Mouse (Mus musculus): ENCODE data around the gene Gata3. TPM values are rescaled to one million over a fixed set of nuclear protein-coding genes. Genes with fewer than 3 reads are reported as not detected.

Gene Gata3
- polyA plus RNA-seq, 1 experiment from 2014 or later: 7.9 TPM

GRCm38 (mm10) chr2:9871141-9871716 lies 18.6 kb downstream of the Gata3 start:
- H3K27me3 ChIP-seq (replicated peaks): peaks cover 31% of the 10 kb centered on the region
- H3K4me1 ChIP-seq (replicated peaks): peaks cover 47% of the 10 kb centered on the region
- H3K27ac ChIP-seq (ENCODE audit: poor library complexity, severe bottlenecking): no peak overlapping the region
- 16% methylated on average over 4 of the region's 4 CpGs for WGBS
- ATAC-seq (ENCODE audit: insufficient number of reproducible peaks, low FRiP score): no peak
- no peak overlapping the region for H3K4me3 ChIP-seq
- H3K4me2 ChIP-seq: peak overlapping the region; percentile 60; the same call in 1 of the 2 replicates
- no peaks in the 10 kb centered on the region for H3K9me3 ChIP-seq (replicated peaks)
- H3K36me3 ChIP-seq: 0 out of 2 replicates have a peak, but pooled peaks cover under 1% of the 10 kb centered on the region
- no peak overlapping the region for H3K9ac ChIP-seq

- Histone ChIP-seq H3K27ac (ENCODE audit: poor library complexity, severe bottlenecking) (no peak overlapping the region), H3K4me1 (replicated peaks) (peaks cover 18% of the 10 kb centered on the region), H3K36me3 (0 out of 2 replicates have a peak, but pooled peaks cover 4% of the 10 kb centered on the region), H3K27me3 (replicated peaks) (peaks cover 15% of the 10 kb centered on the region), H3K4me3 (no peak overlapping the region), H3K9ac (no peak overlapping the region), H3K4me2 (no peak overlapping the region), H3K9me3 (replicated peaks) (no peaks in the 10 kb centered on the region)
- peak; percentile 6; the same call in 1 of the 2 replicates for ATAC-seq (ENCODE audit: insufficient number of reproducible peaks, low FRiP score)
- WGBS: 55% methylated on average over 12 of the region's 12 CpGs
These were observed 22.6 kb downstream of the Gata3 start for GRCm38 (mm10) chr2:9867092-9867825.

GRCm38 (mm10) chr2:9860698-9861097 lies 29.1 kb downstream of the Gata3 start:
- Histone ChIP-seq H3K27me3 (replicated peaks) (no peaks in the 10 kb centered on the region), H3K27ac (ENCODE audit: poor library complexity, severe bottlenecking) (no peak overlapping the region), H3K4me1 (replicated peaks) (no peaks in the 10 kb centered on the region), H3K4me2 (no peak overlapping the region), H3K9ac (no peak overlapping the region), H3K36me3 (peaks cover 3% of the 10 kb centered on the region; the same call in 1 of the 2 replicates), H3K4me3 (no peak overlapping the region), H3K9me3 (replicated peaks) (no peaks in the 10 kb centered on the region)
- WGBS: 64% methylated on average over 5 of the region's 5 CpGs
- no peak for ATAC-seq (ENCODE audit: insufficient number of reproducible peaks, low FRiP score)

GRCm38 (mm10) chr2:9855861-9856260 lies 34.0 kb downstream of the Gata3 start:
- Histone ChIP-seq H3K27me3 (replicated peaks) (no peaks in the 10 kb centered on the region), H3K4me2 (no peak overlapping the region), H3K36me3 (peaks cover 3% of the 10 kb centered on the region; the same call in 1 of the 2 replicates), H3K4me3 (no peak overlapping the region), H3K4me1 (replicated peaks) (no peaks in the 10 kb centered on the region), H3K9me3 (replicated peaks) (no peaks in the 10 kb centered on the region), H3K27ac (ENCODE audit: poor library complexity, severe bottlenecking) (no peak overlapping the region), H3K9ac (no peak overlapping the region)
- no peak for ATAC-seq (ENCODE audit: insufficient number of reproducible peaks, low FRiP score)
- 41% methylated on average over 4 of the region's 4 CpGs for WGBS

GRCm38 (mm10) chr2:9852851-9853576 lies 36.8 kb downstream of the Gata3 start:
- no peak overlapping the region for H3K4me2 ChIP-seq
- no peak overlapping the region for H3K27ac ChIP-seq (ENCODE audit: poor library complexity, severe bottlenecking)
- 59% methylated on average over 13 of the region's 13 CpGs for WGBS
- H3K9me3 ChIP-seq (replicated peaks): no peaks in the 10 kb centered on the region
- H3K4me3 ChIP-seq: no peak overlapping the region
- no peaks in the 10 kb centered on the region for H3K4me1 ChIP-seq (replicated peaks)
- H3K27me3 ChIP-seq (replicated peaks): no peaks in the 10 kb centered on the region
- ATAC-seq (ENCODE audit: insufficient number of reproducible peaks, low FRiP score): no peak
- H3K36me3 ChIP-seq: no peaks in the 10 kb centered on the region
- no peak overlapping the region for H3K9ac ChIP-seq

GRCm38 (mm10) chr2:9835195-9835594 lies 54.6 kb downstream of the Gata3 start:
- 47% methylated on average over 7 of the region's 7 CpGs for WGBS
- Histone ChIP-seq H3K27ac (ENCODE audit: poor library complexity, severe bottlenecking) (no peak overlapping the region), H3K4me1 (replicated peaks) (no peaks in the 10 kb centered on the region; the same call in 1 of the 2 replicates), H3K9me3 (replicated peaks) (no peaks in the 10 kb centered on the region), H3K4me3 (no peak overlapping the region), H3K9ac (no peak overlapping the region), H3K4me2 (no peak overlapping the region), H3K36me3 (no peaks in the 10 kb centered on the region), H3K27me3 (replicated peaks) (no peaks in the 10 kb centered on the region)
- no peak for ATAC-seq (ENCODE audit: insufficient number of reproducible peaks, low FRiP score)

GRCm38 (mm10) chr2:9833712-9834111 lies 56.1 kb downstream of the Gata3 start:
- Histone ChIP-seq H3K4me3 (no peak overlapping the region), H3K4me2 (no peak overlapping the region), H3K27me3 (replicated peaks) (no peaks in the 10 kb centered on the region), H3K36me3 (no peaks in the 10 kb centered on the region), H3K27ac (ENCODE audit: poor library complexity, severe bottlenecking) (no peak overlapping the region), H3K9me3 (replicated peaks) (no peaks in the 10 kb centered on the region), H3K4me1 (replicated peaks) (no peaks in the 10 kb centered on the region; the same call in 1 of the 2 replicates), H3K9ac (no peak overlapping the region)
- no peak for ATAC-seq (ENCODE audit: insufficient number of reproducible peaks, low FRiP score)
- WGBS: 51% methylated on average over 7 of the region's 7 CpGs

- H3K4me1 ChIP-seq (replicated peaks): no peaks in the 10 kb centered on the region
- H3K27ac ChIP-seq (ENCODE audit: poor library complexity, severe bottlenecking): no peak overlapping the region
- no peaks in the 10 kb centered on the region for H3K36me3 ChIP-seq
- no peak for ATAC-seq (ENCODE audit: insufficient number of reproducible peaks, low FRiP score)
- H3K9ac ChIP-seq: no peak overlapping the region
- H3K27me3 ChIP-seq (replicated peaks): no peaks in the 10 kb centered on the region
- no peak overlapping the region for H3K4me2 ChIP-seq
- WGBS: 23% methylated on average over 3 of the region's 3 CpGs
- no peak overlapping the region for H3K4me3 ChIP-seq
- H3K9me3 ChIP-seq (replicated peaks): no peaks in the 10 kb centered on the region
These were observed 62.2 kb downstream of the Gata3 start for GRCm38 (mm10) chr2:9827624-9828023.

GRCm38 (mm10) chr2:9820611-9821010 lies 69.2 kb downstream of the Gata3 start:
- no peak for ATAC-seq (ENCODE audit: insufficient number of reproducible peaks, low FRiP score)
- Histone ChIP-seq H3K4me2 (no peak overlapping the region), H3K36me3 (no peaks in the 10 kb centered on the region), H3K27me3 (replicated peaks) (no peaks in the 10 kb centered on the region), H3K9me3 (replicated peaks) (no peaks in the 10 kb centered on the region), H3K4me3 (no peak overlapping the region), H3K4me1 (replicated peaks) (peaks cover 5% of the 10 kb centered on the region; the same call in 1 of the 2 replicates), H3K27ac (ENCODE audit: poor library complexity, severe bottlenecking) (no peak overlapping the region), H3K9ac (no peak overlapping the region)
- 73% methylated on average over 8 of the region's 8 CpGs for WGBS

- 38% methylated on average over 7 of the region's 7 CpGs for WGBS
- no peak for ATAC-seq (ENCODE audit: insufficient number of reproducible peaks, low FRiP score)
These were observed 71.6 kb downstream of the Gata3 start for GRCm38 (mm10) chr2:9818177-9818785.

More at GRCm38 (mm10) chr2:9818177-9818785, 71.6 kb downstream of the Gata3 start:
- H3K27me3 ChIP-seq (replicated peaks): no peaks in the 10 kb centered on the region
- no peaks in the 10 kb centered on the region for H3K9me3 ChIP-seq (replicated peaks)
- no peak overlapping the region for H3K9ac ChIP-seq
- H3K36me3 ChIP-seq: no peaks in the 10 kb centered on the region
- peaks cover 5% of the 10 kb centered on the region; the same call in 1 of the 2 replicates for H3K4me1 ChIP-seq (replicated peaks)
- H3K27ac ChIP-seq (ENCODE audit: poor library complexity, severe bottlenecking): no peak overlapping the region
- H3K4me2 ChIP-seq: no peak overlapping the region
- no peak overlapping the region for H3K4me3 ChIP-seq
